Mouse (Mus musculus) forebrain, embryonic 16.5 days (tissue): ENCODE measurements around the gene Zar1l. TPM values are rescaled to one million over a fixed set of nuclear protein-coding genes. Genes with fewer than 3 reads are reported as not detected.

ENCODE experiments used
- ATAC-seq: fragments of 200-750 bp; cut with Nextera tagmentation; 2 replicates; pipeline ENCODE4 v1.8.0; 2017; ENCODE audit warnings: mild to moderate bottlenecking, moderate library complexity
- H3K27ac ChIP-seq: fragments of 300-500 bp; sonication (generic); 2 replicates; pipeline ENCODE4 v1.5.1; 2014; ENCODE audit warnings: low read length, control low read depth
- H3K27me3 ChIP-seq: fragments of 300-500 bp; sonication (generic); replicated peaks from 2 replicates; pipeline ENCODE4 v1.6.1; 2014; ENCODE audit warnings: low read length; ENCODE audit not compliant: control insufficient read depth, insufficient read depth
- H3K36me3 ChIP-seq: fragments of 300-500 bp; sonication (generic); 2 replicates; pipeline ENCODE4 v1.6.1; 2014; ENCODE audit not compliant: control insufficient read depth, insufficient read depth
- H3K4me1 ChIP-seq: fragments of 300-500 bp; sonication (generic); replicated peaks from 2 replicates; pipeline ENCODE4 v1.6.1; 2014; ENCODE audit warnings: low read length; ENCODE audit not compliant: control insufficient read depth, insufficient read depth
- H3K4me2 ChIP-seq: fragments of 300-500 bp; sonication (generic); 2 replicates; pipeline ENCODE4 v1.6.1; 2014; ENCODE audit warnings: mild to moderate bottlenecking, low read length, control low read depth
- H3K4me3 ChIP-seq: fragments of 300-500 bp; sonication (generic); replicated peaks from 2 replicates; pipeline ENCODE4 v1.5.1; 2014; ENCODE audit warnings: mild to moderate bottlenecking, low read length, control low read depth
- H3K9ac ChIP-seq: fragments of 300-500 bp; sonication (generic); replicated peaks from 2 replicates; pipeline ENCODE4 v1.6.1; 2014; ENCODE audit warnings: low read depth, low read length, control low read depth
- H3K9me3 ChIP-seq: fragments of 300-500 bp; sonication (generic); 2 replicates; pipeline ENCODE4 v1.6.1; 2016; ENCODE audit warnings: low read length; ENCODE audit not compliant: control insufficient read depth
- WGBS: fragments of 180-500 bp; shearing (Covaris S2); extraction: QIAGEN DNeasy Blood & Tissue Kit; methylation state at CpG from one replicate; pipeline ENCODE4 v1.1.7; 2014; 5-methylcytosine and 5-hydroxymethylcytosine counted together
- polyA plus RNA-seq: library from polyadenylated mRNA; unstranded; fragments of >200 nt; fragmentation: Nextera tagmentation; extraction: Ambion mirVana; gene quantifications from 2 replicates; pipeline ENCODE4 v1.2.1, GENCODE M21; 2015

The Zar1l gene
- polyA plus RNA-seq, 1 experiment from 2014 or later: not detected

GRCm38 (mm10) chr5:150541302-150541701, 23.3 kb upstream of the Zar1l start:
- H3K4me1 ChIP-seq: no peaks in the 10 kb centered on the region
- H3K36me3 ChIP-seq: 0 out of 2 replicates have a peak, but pooled peaks cover 7% of the 10 kb centered on the region
- no peak for ATAC-seq
- WGBS: 95% methylated on average over 1 of the region's 1 CpGs
- no peaks in the 10 kb centered on the region for H3K9me3 ChIP-seq
- H3K4me2 ChIP-seq: no peak overlapping the region
- H3K27ac ChIP-seq: no peak overlapping the region
- H3K9ac ChIP-seq: no peak overlapping the region
- H3K4me3 ChIP-seq: no peak overlapping the region
- no peaks in the 10 kb centered on the region for H3K27me3 ChIP-seq

DNA sequence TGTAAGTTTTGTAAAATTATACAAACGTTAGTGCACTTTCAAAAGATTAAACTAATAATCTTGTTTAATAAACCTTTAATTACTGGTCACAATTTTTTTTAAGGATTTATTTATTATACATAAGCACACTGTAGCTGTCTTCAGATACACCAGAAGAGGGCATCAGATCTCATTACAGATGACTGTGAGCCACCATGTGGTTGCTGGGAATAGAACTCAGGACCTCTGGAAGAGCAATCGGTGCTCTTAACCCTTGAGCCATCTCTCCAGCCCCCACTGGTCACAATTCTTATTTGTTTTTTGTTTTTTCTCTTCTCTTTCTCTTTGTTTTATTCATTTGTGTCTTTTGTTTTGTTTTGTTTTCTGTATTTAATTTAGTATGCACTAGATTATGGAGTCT, 7.3 kb upstream of the Zar1l start:
- no peaks in the 10 kb centered on the region; the same call in 1 of the 2 replicates for H3K36me3 ChIP-seq
- peaks cover 6% of the 10 kb centered on the region for H3K4me1 ChIP-seq
- no peak for ATAC-seq
- no peaks in the 10 kb centered on the region for H3K9me3 ChIP-seq
- no peak overlapping the region for H3K27ac ChIP-seq
- H3K9ac ChIP-seq: no peak overlapping the region
- no peaks in the 10 kb centered on the region for H3K27me3 ChIP-seq
- H3K4me2 ChIP-seq: no peak overlapping the region
- 88% methylated on average over 2 of the region's 2 CpGs for WGBS
- no peak overlapping the region for H3K4me3 ChIP-seq

DNA sequence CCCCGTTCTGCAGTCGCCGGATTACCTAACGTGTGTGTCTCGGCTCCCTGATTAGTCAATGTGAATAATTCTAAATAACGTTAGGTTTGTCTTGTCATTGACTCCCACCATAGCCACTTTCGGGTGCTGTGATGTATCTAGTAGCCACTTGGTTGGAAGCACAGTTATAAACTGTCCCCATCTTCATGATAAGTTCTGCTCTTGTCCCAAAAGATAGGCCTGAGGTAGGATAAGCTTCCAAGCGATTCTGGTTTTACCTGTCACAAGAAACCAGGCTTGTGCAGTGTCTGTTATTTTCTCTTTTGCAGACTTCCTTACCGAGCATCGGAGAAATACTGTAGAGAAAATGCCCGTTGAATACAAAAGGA, 4.9 kb upstream of the Zar1l start:
- Histone ChIP-seq H3K4me1 (peaks cover 6% of the 10 kb centered on the region), H3K27me3 (no peaks in the 10 kb centered on the region), H3K9ac (peak overlapping the region; percentile 84), H3K27ac (no peak overlapping the region; the same call in 1 of the 2 replicates), H3K36me3 (no peaks in the 10 kb centered on the region), H3K4me3 (peak overlapping the region; percentile 73), H3K4me2 (peak overlapping the region; percentile 48), H3K9me3 (no peaks in the 10 kb centered on the region)
- 5% methylated on average over 11 of the region's 11 CpGs for WGBS
- ATAC-seq: no peak; the same call in 1 of the 2 replicates

- Histone ChIP-seq H3K27ac (peak within 1 kb of the TSS; percentile 67), H3K9me3 (no peaks in the 10 kb centered on the region), H3K4me3 (peak within 1 kb of the TSS; percentile 73), H3K9ac (peak within 1 kb of the TSS; percentile 84), H3K4me2 (peak within 1 kb of the TSS; percentile 48), H3K4me1 (peaks cover 6% of the 10 kb centered on the region), H3K27me3 (no peaks in the 10 kb centered on the region), H3K36me3 (no peaks in the 10 kb centered on the region)
- ATAC-seq: peak; percentile 98
- WGBS: 3% methylated on average over 63 of the region's 63 CpGs
These were observed 4.2 kb upstream of the Zar1l start, which contains the start of gene Brca2 for GRCm38 (mm10) chr5:150521937-150522866. Gene Brca2, plus strand, starts transcription at chr5:150522630.

GRCm38 (mm10) chr5:150519551-150519950, 1.6 kb upstream of the Zar1l start:
- no peak for ATAC-seq
- Histone ChIP-seq H3K4me2 (no peak overlapping the region), H3K4me1 (peaks cover 6% of the 10 kb centered on the region), H3K4me3 (no peak overlapping the region), H3K9ac (no peak overlapping the region), H3K27me3 (no peaks in the 10 kb centered on the region), H3K36me3 (no peaks in the 10 kb centered on the region), H3K27ac (no peak overlapping the region), H3K9me3 (no peaks in the 10 kb centered on the region)
- 91% methylated on average over 1 of the region's 1 CpGs for WGBS

DNA sequence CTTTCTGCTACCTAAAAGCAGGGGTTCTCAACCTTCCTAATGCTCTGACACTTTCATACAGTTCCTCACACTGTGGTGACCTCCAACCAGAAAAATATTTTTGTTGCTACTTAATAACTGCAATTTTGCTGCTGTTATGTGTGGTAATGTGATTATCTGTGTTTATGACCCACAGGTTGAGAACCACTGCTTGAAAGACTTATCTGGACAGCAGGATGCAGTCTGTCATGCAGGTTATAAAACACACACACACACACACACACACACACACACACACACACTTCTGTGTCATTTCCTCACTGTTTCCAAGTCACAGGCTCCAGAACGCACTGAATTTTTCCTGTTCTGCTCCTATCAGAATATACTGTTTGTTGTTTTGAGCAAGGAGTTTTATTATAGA, 3.9 kb downstream of the Zar1l start:
- no peak overlapping the region for H3K27ac ChIP-seq
- H3K9ac ChIP-seq: no peak overlapping the region
- H3K9me3 ChIP-seq: no peaks in the 10 kb centered on the region
- no peak overlapping the region for H3K4me2 ChIP-seq
- no peaks in the 10 kb centered on the region for H3K4me1 ChIP-seq
- no peaks in the 10 kb centered on the region for H3K36me3 ChIP-seq
- WGBS: 89% methylated on average over 1 of the region's 1 CpGs
- H3K4me3 ChIP-seq: no peak overlapping the region
- no peaks in the 10 kb centered on the region for H3K27me3 ChIP-seq
- no peak for ATAC-seq

DNA sequence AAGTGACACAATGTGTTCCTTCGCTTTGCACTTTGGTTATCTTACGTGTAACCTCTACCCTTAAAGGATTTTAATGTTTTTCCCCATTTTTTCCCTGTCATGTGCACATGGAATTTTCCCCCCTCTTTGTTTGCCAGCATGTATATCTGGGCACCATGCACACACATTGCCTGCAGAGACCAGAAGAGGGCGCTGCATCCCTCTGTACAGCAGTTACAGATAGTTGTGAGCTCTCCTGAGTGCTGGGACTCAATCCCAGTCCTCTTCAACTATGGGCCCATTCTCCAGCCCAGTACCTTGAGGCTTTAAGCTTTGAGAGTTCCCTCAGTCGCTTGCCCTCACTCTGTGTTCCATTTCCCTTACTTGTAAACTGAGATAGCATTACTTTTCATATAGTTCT, 4.7 kb downstream of the Zar1l start:
- Histone ChIP-seq H3K9ac (no peak overlapping the region), H3K9me3 (no peaks in the 10 kb centered on the region), H3K27ac (no peak overlapping the region), H3K36me3 (no peaks in the 10 kb centered on the region), H3K4me3 (no peak overlapping the region), H3K4me2 (no peak overlapping the region), H3K4me1 (no peaks in the 10 kb centered on the region), H3K27me3 (no peaks in the 10 kb centered on the region)
- no peak for ATAC-seq
- WGBS: 81% methylated on average over 4 of the region's 4 CpGs

- Histone ChIP-seq H3K9me3 (no peaks in the 10 kb centered on the region), H3K4me2 (no peak overlapping the region), H3K27ac (no peak overlapping the region), H3K36me3 (no peaks in the 10 kb centered on the region), H3K4me1 (no peaks in the 10 kb centered on the region), H3K27me3 (no peaks in the 10 kb centered on the region), H3K4me3 (no peak overlapping the region), H3K9ac (no peak overlapping the region)
- 85% methylated on average over 6 of the region's 6 CpGs for WGBS
- ATAC-seq: no peak
These were observed 7.3 kb downstream of the Zar1l start for GRCm38 (mm10) chr5:150510451-150511225.

DNA sequence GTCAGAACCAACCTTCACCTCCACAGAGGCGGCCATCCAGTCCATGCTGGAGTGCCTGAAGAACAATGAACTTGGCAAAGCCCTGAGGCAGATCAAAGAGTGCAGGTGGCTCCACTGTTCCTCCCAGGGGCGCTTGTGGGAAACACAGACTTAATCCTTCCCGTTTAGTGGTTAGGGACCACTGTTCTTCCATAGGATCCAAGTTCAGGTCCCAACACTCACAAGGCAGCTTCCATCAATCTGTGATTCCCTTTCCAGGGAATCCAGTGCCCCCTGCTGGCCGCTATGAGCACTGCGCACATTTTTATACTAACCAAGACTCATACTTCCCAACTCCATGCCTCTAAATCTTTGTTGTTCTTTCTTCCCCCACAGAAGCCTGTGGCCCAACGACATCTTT, 22.2 kb downstream of the Zar1l start:
- H3K9ac ChIP-seq: no peak overlapping the region
- no peaks in the 10 kb centered on the region for H3K27me3 ChIP-seq
- peaks cover 11% of the 10 kb centered on the region for H3K36me3 ChIP-seq
- H3K4me2 ChIP-seq: no peak overlapping the region
- 42% methylated on average over 6 of the region's 6 CpGs for WGBS
- no peaks in the 10 kb centered on the region for H3K4me1 ChIP-seq
- no peak overlapping the region for H3K4me3 ChIP-seq
- no peak for ATAC-seq
- H3K9me3 ChIP-seq: no peaks in the 10 kb centered on the region
- no peak overlapping the region for H3K27ac ChIP-seq
